Mouse (Mus musculus) megakaryocyte, embryonic 14.5 days (primary cell): ENCODE measurements around the gene Hivep3.

Experiments
- FLI1 ChIP-seq: IDR thresholded peaks from 2 replicates; pipeline ENCODE4 v1.6.1; 2012; ENCODE audit warnings: low read length, inconsistent platforms, mixed read lengths
- GATA1 ChIP-seq: IDR thresholded peaks from 3 replicates; pipeline ENCODE4 v1.6.1; 2012; ENCODE audit warnings: mixed read lengths, low read length, inconsistent platforms, borderline replicate concordance

DNA sequence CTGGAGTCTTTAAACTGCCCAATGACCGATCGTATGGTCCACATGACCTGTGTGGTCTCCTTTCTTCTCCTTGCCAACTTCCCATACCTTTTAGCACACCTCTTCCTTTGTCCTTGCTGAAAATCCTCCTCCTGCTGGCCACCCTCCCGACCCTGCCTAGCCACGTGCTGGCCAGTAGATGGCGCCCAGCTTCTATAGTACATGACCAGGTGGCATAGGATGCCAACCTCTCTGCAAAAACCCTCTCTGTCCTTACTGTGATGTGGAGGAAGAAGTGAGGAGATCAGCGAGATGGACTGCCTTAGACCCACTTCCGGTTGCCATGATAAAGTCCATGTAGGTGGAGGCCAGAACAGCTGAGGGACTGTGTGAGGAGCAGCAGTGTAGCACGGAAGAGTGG, 386.7 kb downstream of the Hivep3 start:
- TF ChIP-seq GATA1: no peak; the same call in 2 of the 3 replicates
- no peak for TF ChIP-seq FLI1
